Mouse (Mus musculus) hindbrain, embryonic 12.5 days (tissue): ENCODE data around the gene Focad. TPM values are rescaled to one million over a fixed set of nuclear protein-coding genes. Genes with fewer than 3 reads are reported as not detected.

Source experiments
- ATAC-seq: fragments of 200-750 bp; cut with Nextera tagmentation; 2 replicates; pipeline ENCODE4 v1.8.0; 2017; ENCODE audit warnings: moderate TSS enrichment; ENCODE audit not compliant: low FRiP score
- H3K27ac ChIP-seq: fragments of 300-500 bp; sonication (generic); 2 replicates; pipeline ENCODE4 v1.5.1; 2016; ENCODE audit warnings: mild to moderate bottlenecking
- H3K27me3 ChIP-seq: fragments of 300-500 bp; sonication (generic); 2 replicates; pipeline ENCODE4 v1.6.1; 2016; ENCODE audit warnings: mild to moderate bottlenecking
- H3K36me3 ChIP-seq: fragments of 300-500 bp; sonication (generic); 2 replicates; pipeline ENCODE4 v1.6.1; 2016; ENCODE audit warnings: mild to moderate bottlenecking
- H3K4me1 ChIP-seq: fragments of 300-500 bp; sonication (generic); 2 replicates; pipeline ENCODE4 v1.6.1; 2016
- H3K4me2 ChIP-seq: fragments of 300-500 bp; sonication (generic); replicated peaks from 2 replicates; pipeline ENCODE4 v1.6.1; 2016; ENCODE audit warnings: mild to moderate bottlenecking
- H3K4me3 ChIP-seq: fragments of 300-500 bp; sonication (generic); 2 replicates; pipeline ENCODE4 v1.5.1; 2016; ENCODE audit warnings: mild to moderate bottlenecking
- H3K9ac ChIP-seq: fragments of 300-500 bp; sonication (generic); 2 replicates; pipeline ENCODE4 v1.6.1; 2016; ENCODE audit warnings: mild to moderate bottlenecking, moderate library complexity
- H3K9me3 ChIP-seq: fragments of 300-500 bp; sonication (generic); replicated peaks from 2 replicates; pipeline ENCODE4 v1.6.1; 2016; ENCODE audit warnings: mild to moderate bottlenecking
- WGBS: fragments of 180-500 bp; shearing (Covaris S2); methylation state at CpG from one replicate; pipeline ENCODE4 v1.1.7; 2016; 5-methylcytosine and 5-hydroxymethylcytosine counted together
- polyA plus RNA-seq: library from polyadenylated mRNA; unstranded; fragments of >200 nt; fragmentation: Nextera tagmentation; extraction: Ambion mirVana; gene quantifications from 2 replicates; pipeline ENCODE4 v1.2.1, GENCODE M21; 2016

Focad gene
- polyA plus RNA-seq, 1 experiment from 2014 or later: 13.7 TPM

DNA sequence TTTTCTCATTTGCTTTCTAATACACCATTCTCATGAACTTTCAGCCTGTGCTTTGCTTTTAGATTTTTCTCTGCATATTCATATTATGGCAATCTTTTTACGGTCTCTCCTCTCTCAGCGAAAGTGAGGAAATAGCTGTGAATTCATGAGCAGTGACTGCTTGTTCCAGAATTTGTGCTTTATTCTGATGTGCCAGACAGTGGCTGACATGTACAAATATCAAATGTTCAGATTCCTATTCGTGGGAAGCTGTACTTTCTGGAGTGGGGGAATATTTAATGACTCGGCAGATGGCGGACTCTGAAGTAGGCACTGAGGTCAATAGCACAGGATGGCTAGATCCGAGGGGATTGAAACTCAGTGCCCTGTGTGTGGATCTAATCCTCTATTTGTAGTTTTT, 65.3 kb downstream of the Focad start:
- no peak overlapping the region for H3K4me3 ChIP-seq
- no peak overlapping the region for H3K9ac ChIP-seq
- no peak for ATAC-seq
- no peaks in the 10 kb centered on the region for H3K9me3 ChIP-seq
- 76% methylated on average over 6 of the region's 6 CpGs for WGBS
- no peaks in the 10 kb centered on the region for H3K36me3 ChIP-seq
- H3K4me2 ChIP-seq: no peak overlapping the region
- no peaks in the 10 kb centered on the region for H3K27me3 ChIP-seq
- H3K27ac ChIP-seq: no peak overlapping the region
- H3K4me1 ChIP-seq: peaks cover 21% of the 10 kb centered on the region

DNA sequence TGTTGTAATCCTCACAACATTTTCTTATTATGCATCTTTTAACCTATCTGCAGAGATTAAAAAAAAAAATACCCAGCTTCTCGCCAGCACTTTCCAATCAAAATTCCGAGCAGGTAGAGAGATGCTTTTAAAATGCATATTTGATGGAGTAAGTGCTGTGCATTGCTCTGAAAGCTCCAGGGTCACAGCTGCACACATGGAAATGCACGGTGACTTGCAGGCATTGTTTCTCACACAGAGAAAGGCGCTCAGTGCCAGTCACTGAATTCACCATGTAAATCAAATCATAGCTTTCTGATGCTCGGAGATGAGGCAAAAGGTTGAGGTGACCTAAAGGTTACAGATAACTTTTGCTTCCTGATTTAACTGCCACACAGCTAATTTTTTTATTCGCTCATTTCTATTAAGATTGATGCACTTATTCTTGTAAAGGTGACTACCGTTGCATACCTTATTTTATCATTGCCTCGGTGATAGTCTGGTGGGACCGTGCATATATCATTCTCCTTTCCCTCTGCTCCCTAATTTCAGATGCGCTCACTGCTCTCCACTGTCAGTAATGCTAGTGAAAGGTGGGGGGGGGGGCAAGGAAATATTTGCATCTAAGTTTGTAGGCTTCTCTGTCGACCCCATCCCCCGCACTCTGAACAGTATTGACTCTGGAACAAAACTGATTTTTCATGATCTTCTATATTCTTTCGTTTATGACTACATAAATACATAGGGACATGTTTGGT, 69.2 kb downstream of the Focad start:
- peaks cover 18% of the 10 kb centered on the region for H3K4me1 ChIP-seq
- ATAC-seq: peak; percentile 77
- H3K36me3 ChIP-seq: no peaks in the 10 kb centered on the region
- H3K4me3 ChIP-seq: no peak overlapping the region
- no peaks in the 10 kb centered on the region for H3K9me3 ChIP-seq
- H3K27me3 ChIP-seq: no peaks in the 10 kb centered on the region
- peak overlapping the region; percentile 26; the same call in 1 of the 2 replicates for H3K4me2 ChIP-seq
- H3K9ac ChIP-seq: no peak overlapping the region
- peak overlapping the region; percentile 70 for H3K27ac ChIP-seq
- WGBS: 45% methylated on average over 13 of the region's 13 CpGs

DNA sequence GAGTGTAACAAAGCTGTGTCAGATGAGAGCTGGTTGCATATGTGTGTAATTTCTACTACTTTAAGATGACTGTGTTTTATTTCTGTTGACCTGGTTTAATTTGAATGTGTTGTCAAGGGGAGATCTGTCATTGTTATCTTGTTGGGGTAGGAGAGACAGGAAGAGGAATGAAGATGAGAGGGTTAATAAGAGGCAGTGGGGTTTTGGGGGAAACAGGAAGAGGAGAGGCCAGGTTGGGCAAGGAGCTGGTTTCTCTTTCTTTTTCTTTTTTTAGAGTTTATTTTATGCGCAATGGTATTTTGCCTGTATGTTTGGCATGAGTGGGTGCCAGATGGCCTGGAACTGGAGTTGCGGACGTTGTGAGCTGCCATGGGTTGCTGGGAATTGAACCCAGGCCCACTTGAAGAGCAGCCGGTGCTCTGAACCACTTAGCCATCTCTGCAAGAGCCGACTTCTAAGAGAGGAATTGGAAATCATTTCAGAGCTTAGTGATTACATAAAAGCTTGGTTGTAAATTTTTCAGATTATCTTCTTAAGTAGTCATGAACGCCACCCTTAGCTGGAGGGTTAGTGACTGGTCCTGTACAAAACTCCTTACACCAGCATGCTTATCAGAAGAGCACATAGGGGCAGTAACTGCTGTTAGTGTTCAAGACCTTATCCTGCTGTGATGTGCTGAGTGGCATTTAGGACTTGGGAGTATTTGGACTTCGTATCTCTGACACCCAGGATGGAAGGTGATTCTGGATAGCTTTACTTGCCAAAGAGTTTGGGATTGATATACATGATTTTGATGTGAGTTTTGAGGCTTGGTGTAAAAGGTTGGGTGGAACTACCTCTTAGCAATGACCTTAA, 72.8 kb downstream of the Focad start:
- no peaks in the 10 kb centered on the region for H3K9me3 ChIP-seq
- no peak overlapping the region for H3K9ac ChIP-seq
- no peak for ATAC-seq
- H3K27ac ChIP-seq: no peak overlapping the region
- 89% methylated on average over 7 of the region's 7 CpGs for WGBS
- H3K4me3 ChIP-seq: no peak overlapping the region
- H3K4me1 ChIP-seq: peaks cover 18% of the 10 kb centered on the region
- H3K27me3 ChIP-seq: no peaks in the 10 kb centered on the region
- H3K36me3 ChIP-seq: no peaks in the 10 kb centered on the region
- H3K4me2 ChIP-seq: no peak overlapping the region

DNA sequence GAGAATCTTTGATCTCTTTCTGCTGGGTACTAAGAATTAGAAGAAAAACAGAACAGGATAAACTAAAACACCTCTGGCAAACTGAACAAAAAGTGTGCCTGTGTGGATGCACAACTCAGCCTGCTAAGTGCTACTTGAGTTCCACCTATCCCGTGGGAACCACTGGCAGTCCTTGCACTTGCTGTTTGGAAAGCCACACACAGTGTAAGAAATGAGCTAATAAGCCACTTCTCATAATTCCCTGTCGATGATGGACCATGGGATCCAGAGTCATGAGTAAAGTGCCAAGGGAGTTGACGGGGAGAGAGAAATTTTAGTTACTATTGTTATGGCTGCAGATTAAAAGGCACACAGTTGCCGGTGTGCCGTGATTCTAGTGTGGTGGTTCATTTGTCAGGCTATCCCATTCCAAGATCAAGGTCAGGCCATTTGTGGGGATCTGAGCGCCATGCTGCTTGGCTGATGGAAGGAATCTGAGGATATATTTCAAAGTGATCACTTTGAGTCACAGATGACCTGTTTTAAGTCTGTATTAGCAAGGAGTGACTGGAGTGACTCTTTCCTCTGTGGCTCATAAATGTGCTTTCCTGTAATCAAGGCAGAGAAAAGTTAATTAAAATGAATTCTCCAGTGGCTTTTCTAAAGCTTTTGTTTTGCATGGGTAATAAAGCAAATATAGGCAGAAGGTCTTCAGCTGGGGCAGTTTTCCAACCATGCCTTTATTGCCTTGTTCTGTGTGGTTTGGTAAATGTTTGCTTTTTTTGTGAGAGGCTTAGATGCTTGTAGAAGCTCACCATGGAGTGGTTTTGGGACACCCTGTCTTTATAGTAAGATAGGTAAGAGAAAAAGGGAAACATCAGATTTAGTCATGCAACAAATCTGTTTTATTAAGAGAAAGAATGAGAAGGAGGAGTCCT, 80.9 kb downstream of the Focad start:
- H3K4me3 ChIP-seq: no peak overlapping the region
- no peak overlapping the region for H3K9ac ChIP-seq
- H3K9me3 ChIP-seq: no peaks in the 10 kb centered on the region
- no peak overlapping the region for H3K27ac ChIP-seq
- no peak overlapping the region for H3K4me2 ChIP-seq
- no peak for ATAC-seq
- H3K4me1 ChIP-seq: no peaks in the 10 kb centered on the region
- H3K27me3 ChIP-seq: no peaks in the 10 kb centered on the region
- 78% methylated on average over 6 of the region's 6 CpGs for WGBS
- no peaks in the 10 kb centered on the region for H3K36me3 ChIP-seq

DNA sequence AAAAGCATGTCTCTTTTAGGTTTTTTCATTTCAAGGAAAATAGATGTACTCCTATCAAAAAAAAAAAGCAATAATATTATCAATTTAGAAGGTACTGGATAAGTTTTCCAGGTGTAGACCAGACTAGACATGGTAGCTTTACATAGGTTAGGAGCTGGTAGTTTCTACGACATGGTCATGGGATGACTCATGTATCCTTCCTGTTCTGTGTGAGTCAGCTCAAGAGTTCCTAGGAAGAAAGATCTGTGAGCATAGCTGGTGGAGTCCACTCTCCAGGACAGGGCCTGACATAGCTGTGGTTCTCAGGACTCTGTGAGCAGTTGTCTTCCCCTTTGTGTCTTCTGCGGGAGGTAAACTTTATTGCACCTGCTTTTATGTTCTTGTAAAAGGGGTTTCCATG, 84.9 kb downstream of the Focad start:
- Histone ChIP-seq H3K9ac (no peak overlapping the region), H3K4me3 (no peak overlapping the region), H3K36me3 (no peaks in the 10 kb centered on the region), H3K27me3 (no peaks in the 10 kb centered on the region), H3K4me2 (no peak overlapping the region), H3K4me1 (no peaks in the 10 kb centered on the region), H3K9me3 (no peaks in the 10 kb centered on the region), H3K27ac (no peak overlapping the region)
- 88% methylated on average over 2 of the region's 2 CpGs for WGBS
- no peak for ATAC-seq

DNA sequence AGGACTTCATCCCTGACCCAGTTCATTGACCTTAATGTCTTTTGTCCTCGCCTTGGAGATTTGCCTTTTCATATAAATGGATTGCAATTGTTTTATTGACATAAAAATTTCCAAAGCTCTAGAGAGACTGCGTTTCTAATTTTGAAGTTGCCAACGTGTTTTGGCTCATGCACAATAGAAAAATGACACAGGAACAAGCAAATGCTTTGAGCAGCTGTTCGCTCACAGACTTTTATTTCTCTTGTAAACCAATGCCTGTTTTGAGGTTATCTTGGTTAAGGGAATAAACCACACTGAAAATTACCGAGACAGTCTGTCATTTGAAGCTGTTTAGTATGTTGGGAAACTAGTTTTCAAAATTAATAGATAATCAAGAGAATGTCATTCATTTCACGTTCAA, 89.9 kb downstream of the Focad start:
- Histone ChIP-seq H3K27ac (no peak overlapping the region), H3K9ac (no peak overlapping the region), H3K36me3 (no peaks in the 10 kb centered on the region), H3K4me2 (no peak overlapping the region), H3K4me1 (no peaks in the 10 kb centered on the region), H3K27me3 (no peaks in the 10 kb centered on the region), H3K4me3 (no peak overlapping the region), H3K9me3 (no peaks in the 10 kb centered on the region)
- 71% methylated on average over 6 of the region's 6 CpGs for WGBS
- ATAC-seq: no peak

DNA sequence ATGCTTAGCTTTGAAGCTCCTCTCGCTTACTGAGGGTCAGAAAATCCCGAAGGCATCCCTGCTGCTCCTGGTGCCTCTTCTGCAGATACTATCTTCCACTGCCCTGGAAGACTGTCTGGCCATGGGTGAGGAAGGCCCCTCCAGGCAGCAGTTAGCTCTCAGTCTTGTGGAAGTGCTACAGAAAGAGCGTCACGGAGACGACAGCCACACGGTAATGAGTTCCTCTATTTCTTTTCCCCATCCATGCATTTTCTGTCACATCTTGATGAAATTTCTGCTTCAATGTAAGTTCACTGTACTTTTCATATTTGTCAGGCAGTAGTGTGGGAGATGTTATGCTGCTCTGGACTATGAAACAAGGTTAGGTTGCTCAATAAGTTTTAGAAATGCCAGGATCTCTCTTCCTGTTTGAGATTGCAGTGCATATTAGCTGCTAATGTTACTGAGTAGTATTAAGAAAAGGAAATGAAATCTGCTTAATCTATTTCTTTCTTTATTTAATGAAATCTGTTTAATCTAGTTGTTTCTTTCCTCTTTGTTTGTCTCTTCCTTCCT, 91.5 kb downstream of the Focad start:
- Histone ChIP-seq H3K27ac (no peak overlapping the region), H3K27me3 (no peaks in the 10 kb centered on the region), H3K9me3 (no peaks in the 10 kb centered on the region), H3K4me3 (no peak overlapping the region), H3K4me1 (no peaks in the 10 kb centered on the region), H3K9ac (no peak overlapping the region), H3K4me2 (no peak overlapping the region), H3K36me3 (no peaks in the 10 kb centered on the region)
- no peak for ATAC-seq
- WGBS: 81% methylated on average over 6 of the region's 6 CpGs

DNA sequence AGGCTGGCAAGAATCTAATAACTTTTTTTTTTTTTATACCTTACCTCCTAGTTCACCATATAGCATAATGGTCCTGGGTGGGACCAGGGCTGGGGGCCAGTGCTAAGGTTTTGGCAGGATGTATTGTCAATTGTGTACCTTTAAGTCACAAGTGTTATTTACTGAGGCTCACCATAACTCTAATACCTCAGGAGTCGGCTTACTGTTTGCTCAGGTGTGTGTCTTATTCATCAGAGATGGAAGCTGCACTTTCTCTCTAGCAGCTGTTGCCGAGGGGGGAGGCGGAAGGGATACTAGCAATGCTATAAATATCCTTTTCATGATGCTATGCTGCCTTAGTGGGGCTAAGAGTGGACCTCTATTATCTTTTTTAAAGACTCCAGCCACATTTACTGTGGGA, 93.2 kb downstream of the Focad start:
- ATAC-seq: no peak
- Histone ChIP-seq H3K27ac (no peak overlapping the region), H3K36me3 (no peaks in the 10 kb centered on the region), H3K9me3 (no peaks in the 10 kb centered on the region), H3K4me2 (no peak overlapping the region), H3K4me1 (no peaks in the 10 kb centered on the region), H3K27me3 (no peaks in the 10 kb centered on the region), H3K4me3 (no peak overlapping the region), H3K9ac (no peak overlapping the region)
- 89% methylated on average over 3 of the region's 3 CpGs for WGBS

DNA sequence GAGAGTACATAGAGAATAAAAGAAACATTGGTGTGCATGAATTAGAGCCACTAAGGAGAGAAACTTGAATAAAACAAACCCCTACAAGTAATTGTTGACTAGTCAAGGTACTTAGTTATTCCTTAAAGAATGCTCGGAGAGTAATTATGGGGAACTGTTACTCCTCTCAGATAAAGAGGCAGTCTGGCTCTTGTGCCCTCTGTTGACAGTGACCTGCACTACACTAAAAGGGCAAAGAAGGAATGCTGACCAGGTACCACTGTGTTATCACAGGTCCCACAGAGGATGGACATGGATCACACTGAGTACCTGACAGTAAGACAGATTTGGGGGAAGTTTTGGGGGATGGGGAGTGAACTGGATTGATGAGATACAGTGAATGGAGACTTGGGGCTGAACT, 95.1 kb downstream of the Focad start:
- Histone ChIP-seq H3K9ac (no peak overlapping the region), H3K27ac (no peak overlapping the region), H3K36me3 (no peaks in the 10 kb centered on the region), H3K4me2 (no peak overlapping the region), H3K9me3 (no peaks in the 10 kb centered on the region), H3K4me1 (no peaks in the 10 kb centered on the region), H3K4me3 (no peak overlapping the region), H3K27me3 (no peaks in the 10 kb centered on the region)
- WGBS: 93% methylated on average over 1 of the region's 1 CpGs
- ATAC-seq: no peak

DNA sequence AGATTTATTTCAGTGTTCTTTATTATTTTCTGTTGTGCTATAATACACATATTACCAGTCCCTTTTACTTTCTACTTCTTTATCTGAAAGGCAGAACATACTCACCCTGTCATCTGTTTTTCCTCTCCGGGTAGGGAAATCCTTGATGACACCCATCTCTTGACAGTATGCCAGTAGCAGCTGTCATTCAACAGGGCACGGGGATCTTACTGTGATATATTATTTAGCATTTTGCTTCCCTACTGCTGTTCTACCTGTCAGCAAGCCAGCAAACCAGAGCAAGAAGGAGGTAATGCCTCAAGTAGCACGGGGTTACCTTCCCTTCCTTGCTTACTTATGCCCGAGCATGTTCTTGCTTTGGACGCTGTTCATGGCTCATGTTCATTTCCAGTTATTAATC, 99.8 kb downstream of the Focad start:
- no peaks in the 10 kb centered on the region for H3K27me3 ChIP-seq
- 87% methylated on average over 5 of the region's 5 CpGs for WGBS
- H3K36me3 ChIP-seq: no peaks in the 10 kb centered on the region
- H3K27ac ChIP-seq: no peak overlapping the region
- no peaks in the 10 kb centered on the region for H3K4me1 ChIP-seq
- ATAC-seq: no peak
- H3K9ac ChIP-seq: no peak overlapping the region
- H3K4me3 ChIP-seq: no peak overlapping the region
- H3K4me2 ChIP-seq: no peak overlapping the region
- H3K9me3 ChIP-seq: no peaks in the 10 kb centered on the region

DNA sequence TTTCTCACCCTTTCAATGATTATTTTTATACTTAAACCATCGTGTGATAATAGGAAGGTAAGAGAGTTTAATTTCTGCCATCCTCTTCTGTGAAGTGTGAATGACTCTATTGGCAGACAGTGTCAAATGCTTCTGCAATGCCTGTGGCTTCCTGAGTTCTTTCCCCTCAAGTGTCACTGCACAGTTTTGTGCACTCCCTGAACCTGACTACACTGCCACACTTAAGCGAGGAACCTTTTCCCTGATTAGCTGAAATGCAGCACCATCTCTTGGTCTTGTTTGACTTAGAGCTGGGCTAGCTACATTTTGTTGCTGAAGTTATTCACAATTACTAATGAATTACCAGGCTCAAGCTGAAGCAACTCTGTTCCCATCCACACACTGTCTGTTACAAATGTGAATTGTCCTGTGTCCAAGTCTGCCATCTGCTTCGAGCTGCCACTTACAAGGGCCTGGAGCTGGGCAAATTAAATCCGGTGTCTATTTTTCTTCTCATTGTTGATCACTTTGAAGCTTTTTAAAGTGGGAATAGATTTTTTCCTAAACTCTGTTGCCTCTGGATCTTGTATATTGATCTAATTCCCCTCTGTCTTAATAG, 101.6 kb downstream of the Focad start:
- Histone ChIP-seq H3K4me3 (no peak overlapping the region), H3K9me3 (no peaks in the 10 kb centered on the region), H3K36me3 (no peaks in the 10 kb centered on the region), H3K4me2 (no peak overlapping the region), H3K9ac (no peak overlapping the region), H3K4me1 (no peaks in the 10 kb centered on the region), H3K27me3 (no peaks in the 10 kb centered on the region), H3K27ac (no peak overlapping the region)
- 84% methylated on average over 4 of the region's 4 CpGs for WGBS
- ATAC-seq: no peak
